Mouse (Mus musculus): ENCODE measurements around the gene Xndc1. TPM values are rescaled to one million over a fixed set of nuclear protein-coding genes. Genes with fewer than 3 reads are reported as not detected.
"Not testable (repeated sequence)": the region's sequence is repeated elsewhere in the genome, so short reads cannot be mapped to it uniquely, and the experiment has no call there.

The Xndc1 gene
- polyA plus RNA-seq, 1 experiment from 2014 or later = 40.3 TPM

GRCm38 (mm10) chr7:102042314-102042713 lies 23.0 kb upstream of the Xndc1 start:
- ATAC-seq (replicated peaks) = no peak
- WGBS = 84% methylated on average over 2 of the region's 2 CpGs

GRCm38 (mm10) chr7:102048524-102048923 lies 16.8 kb upstream of the Xndc1 start:
- not testable (repeated sequence) for H3K4me1 ChIP-seq; H3K9me3 ChIP-seq; H3K4me3 ChIP-seq; H3K27ac ChIP-seq (replicated peaks); H3K9ac ChIP-seq (replicated peaks); ATAC-seq (replicated peaks); H3K4me2 ChIP-seq (replicated peaks); H3K27me3 ChIP-seq
- peaks cover 15% of the 10 kb centered on the region; the same call in 1 of the 2 replicates for H3K36me3 ChIP-seq

More at GRCm38 (mm10) chr7:102042314-102042713, 23.0 kb upstream of the Xndc1 start:
- Histone ChIP-seq H3K9ac (replicated peaks) (no peak overlapping the region), H3K4me1 (no peaks in the 10 kb centered on the region), H3K27ac (replicated peaks) (no peak overlapping the region), H3K36me3 (peaks cover 42% of the 10 kb centered on the region), H3K9me3 (no peaks in the 10 kb centered on the region), H3K27me3 (no peaks in the 10 kb centered on the region), H3K4me3 (no peak overlapping the region), H3K4me2 (replicated peaks) (no peak overlapping the region)

DNA sequence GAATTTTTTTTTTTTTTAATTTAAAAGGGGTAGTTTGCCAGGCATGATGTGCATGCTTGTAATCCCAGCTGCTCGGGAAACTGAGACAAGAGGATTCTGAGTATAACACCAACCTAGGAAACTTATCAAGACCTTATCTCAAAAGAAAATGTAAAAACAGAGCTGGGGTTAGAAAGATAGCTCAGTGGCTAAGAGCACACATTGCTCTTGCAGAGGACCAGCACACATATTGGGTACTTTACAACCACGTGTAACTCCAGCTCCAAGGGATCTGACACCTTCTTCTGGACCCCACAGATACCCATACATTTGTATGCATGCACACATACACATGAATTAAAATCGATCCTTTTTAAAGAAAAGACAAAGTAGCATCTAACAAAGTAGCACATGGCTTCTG lies 4.0 kb upstream of the Xndc1 start:
- Histone ChIP-seq H3K27me3 (no peaks in the 10 kb centered on the region), H3K4me3 (no peak overlapping the region), H3K9ac (replicated peaks) (no peak overlapping the region), H3K9me3 (no peaks in the 10 kb centered on the region), H3K36me3 (peaks cover 21% of the 10 kb centered on the region), H3K4me1 (peaks cover 30% of the 10 kb centered on the region), H3K4me2 (replicated peaks) (no peak overlapping the region), H3K27ac (replicated peaks) (no peak overlapping the region)
- no peak for ATAC-seq (replicated peaks)
- WGBS = 93% methylated on average over 3 of the region's 3 CpGs

- H3K4me2 ChIP-seq (replicated peaks) = no peak overlapping the region
- WGBS = 80% methylated on average over 1 of the region's 1 CpGs
- peaks cover 21% of the 10 kb centered on the region for H3K36me3 ChIP-seq
- no peak for ATAC-seq (replicated peaks)
- H3K4me1 ChIP-seq = peaks cover 36% of the 10 kb centered on the region
- H3K9ac ChIP-seq (replicated peaks) = no peak overlapping the region
- H3K4me3 ChIP-seq = no peak overlapping the region
- no peak overlapping the region for H3K27ac ChIP-seq (replicated peaks)
- H3K9me3 ChIP-seq = no peaks in the 10 kb centered on the region
- no peaks in the 10 kb centered on the region for H3K27me3 ChIP-seq
Observed at GRCm38 (mm10) chr7:102062203-102062602, 3.1 kb upstream of the Xndc1 start.

- Histone ChIP-seq H3K4me2 (replicated peaks) (peak overlapping the region; percentile 55), H3K9ac (replicated peaks) (no peak overlapping the region), H3K27me3 (no peaks in the 10 kb centered on the region), H3K4me3 (peak overlapping the region; percentile 67), H3K4me1 (peaks cover 40% of the 10 kb centered on the region), H3K9me3 (no peaks in the 10 kb centered on the region), H3K36me3 (peaks cover 12% of the 10 kb centered on the region), H3K27ac (replicated peaks) (no peak overlapping the region)
- WGBS = 93% methylated on average over 9 of the region's 9 CpGs
- no peak for ATAC-seq (replicated peaks)
Observed at GRCm38 (mm10) chr7:102063891-102064290, 1.4 kb upstream of the Xndc1 start.

- H3K27me3 ChIP-seq = no peaks in the 10 kb centered on the region
- 0% methylated on average over 9 of the region's 9 CpGs for WGBS
Observed at GRCm38 (mm10) chr7:102064655-102065045, 661 bp upstream of the Xndc1 start.

GRCm38 (mm10) chr7:102066363-102066762 lies 1.1 kb downstream of the Xndc1 start:
- H3K9ac ChIP-seq (replicated peaks) = peak overlapping the region; percentile 78
- no peaks in the 10 kb centered on the region for H3K27me3 ChIP-seq
- H3K4me3 ChIP-seq = peak overlapping the region; percentile 67
- WGBS = 72% methylated on average over 6 of the region's 6 CpGs
- peaks cover 40% of the 10 kb centered on the region for H3K4me1 ChIP-seq
- H3K4me2 ChIP-seq (replicated peaks) = peak overlapping the region; percentile 55
- H3K36me3 ChIP-seq = peaks cover 10% of the 10 kb centered on the region; the same call in 1 of the 2 replicates
- no peak for ATAC-seq (replicated peaks)
- H3K9me3 ChIP-seq = no peaks in the 10 kb centered on the region
- H3K27ac ChIP-seq (replicated peaks) = no peak overlapping the region

More at GRCm38 (mm10) chr7:102064655-102065045, 661 bp upstream of the Xndc1 start:
- ATAC-seq (replicated peaks) = peak; percentile 46
- H3K4me1 ChIP-seq = peaks cover 40% of the 10 kb centered on the region
- H3K9ac ChIP-seq (replicated peaks) = peak overlapping the region; percentile 78
- H3K36me3 ChIP-seq = peaks cover 4% of the 10 kb centered on the region
- H3K27ac ChIP-seq (replicated peaks) = peak overlapping the region; percentile 91
- H3K9me3 ChIP-seq = no peaks in the 10 kb centered on the region
- H3K4me2 ChIP-seq (replicated peaks) = peak overlapping the region; percentile 55
- peak overlapping the region; percentile 67 for H3K4me3 ChIP-seq

- H3K27ac ChIP-seq (replicated peaks) = no peak overlapping the region
- H3K9ac ChIP-seq (replicated peaks) = no peak overlapping the region
- H3K4me2 ChIP-seq (replicated peaks) = no peak overlapping the region
- H3K4me3 ChIP-seq = no peak overlapping the region
- no peaks in the 10 kb centered on the region for H3K27me3 ChIP-seq
- H3K36me3 ChIP-seq = peaks cover 80% of the 10 kb centered on the region
- no peak; the same call in 1 of the 2 replicates for ATAC-seq (replicated peaks)
- no peaks in the 10 kb centered on the region for H3K4me1 ChIP-seq
- H3K9me3 ChIP-seq = no peaks in the 10 kb centered on the region
- 83% methylated on average over 7 of the region's 7 CpGs for WGBS
Observed at GRCm38 (mm10) chr7:102076714-102077296, 11.5 kb downstream of the Xndc1 start.

GRCm38 (mm10) chr7:102078517-102078916 lies 13.2 kb downstream of the Xndc1 start:
- H3K36me3 ChIP-seq = peaks cover 83% of the 10 kb centered on the region
- no peaks in the 10 kb centered on the region for H3K4me1 ChIP-seq
- ATAC-seq (replicated peaks) = no peak

GRCm38 (mm10) chr7:102080311-102080710 lies 15.0 kb downstream of the Xndc1 start:
- Histone ChIP-seq H3K9ac (replicated peaks) (no peak overlapping the region), H3K4me3 (no peak overlapping the region), H3K4me1 (no peaks in the 10 kb centered on the region), H3K27me3 (no peaks in the 10 kb centered on the region), H3K27ac (replicated peaks) (no peak overlapping the region), H3K9me3 (no peaks in the 10 kb centered on the region), H3K36me3 (peaks cover 77% of the 10 kb centered on the region), H3K4me2 (replicated peaks) (no peak overlapping the region)
- no peak for ATAC-seq (replicated peaks)
- WGBS = 91% methylated on average over 8 of the region's 8 CpGs

More at GRCm38 (mm10) chr7:102078517-102078916, 13.2 kb downstream of the Xndc1 start:
- no peaks in the 10 kb centered on the region for H3K9me3 ChIP-seq
- no peak overlapping the region for H3K27ac ChIP-seq (replicated peaks)
- no peak overlapping the region for H3K4me2 ChIP-seq (replicated peaks)
- H3K4me3 ChIP-seq = no peak overlapping the region
- H3K9ac ChIP-seq (replicated peaks) = no peak overlapping the region
- no peaks in the 10 kb centered on the region for H3K27me3 ChIP-seq
- 74% methylated on average over 7 of the region's 7 CpGs for WGBS

DNA sequence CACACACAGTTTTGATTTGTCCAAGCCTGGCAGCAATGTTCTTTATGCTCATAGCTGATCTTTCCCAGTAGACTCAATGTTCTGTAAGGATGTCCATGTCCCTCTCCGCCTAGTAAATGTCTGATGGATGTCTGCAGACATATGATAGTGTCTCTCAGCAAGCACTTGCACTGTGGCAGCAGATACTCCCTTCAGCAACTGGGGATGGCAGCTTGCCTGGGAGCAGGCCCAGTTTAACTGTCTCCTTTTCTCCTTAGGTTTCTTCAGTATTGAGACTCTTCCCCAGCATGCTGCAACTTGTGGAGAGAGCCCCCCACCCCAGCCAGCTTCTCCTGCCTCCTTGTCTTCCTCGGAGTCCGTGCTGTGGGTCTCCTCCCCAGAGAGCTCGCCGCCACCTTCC lies 16.5 kb downstream of the Xndc1 start:
- Histone ChIP-seq H3K4me3 (no peak overlapping the region), H3K27me3 (no peaks in the 10 kb centered on the region), H3K9ac (replicated peaks) (no peak overlapping the region), H3K4me2 (replicated peaks) (no peak overlapping the region), H3K27ac (replicated peaks) (no peak overlapping the region), H3K4me1 (no peaks in the 10 kb centered on the region), H3K9me3 (no peaks in the 10 kb centered on the region), H3K36me3 (peaks cover 65% of the 10 kb centered on the region)
- ATAC-seq (replicated peaks) = no peak
- 98% methylated on average over 5 of the region's 5 CpGs for WGBS

DNA sequence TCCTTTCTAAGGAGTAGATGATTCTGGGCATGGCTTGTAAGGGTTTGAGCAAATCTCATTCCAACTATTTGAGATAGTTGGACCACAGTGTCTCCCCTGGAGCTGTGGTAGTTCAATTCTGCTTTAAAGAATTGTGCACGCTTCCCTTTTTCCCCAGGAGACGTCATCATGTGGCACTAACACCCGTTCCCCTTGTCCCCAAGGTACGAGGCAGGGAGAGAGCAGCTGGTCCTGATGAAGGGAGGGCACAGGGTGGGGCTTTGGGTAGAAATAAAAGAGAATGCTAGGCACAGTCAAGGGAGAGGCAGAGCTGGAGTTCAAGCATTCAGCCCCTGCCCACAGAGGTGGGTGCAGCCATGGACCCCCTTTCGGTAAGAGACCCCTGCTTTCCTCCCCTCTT lies 17.5 kb downstream of the Xndc1 start, which contains the start of gene Trpc2:
Gene Trpc2, plus strand, starts transcription at position 301 of the 400 bp plus-strand sequence.
- Histone ChIP-seq H3K9ac (replicated peaks) (no peak within 1 kb of the TSS), H3K4me3 (no peak within 1 kb of the TSS), H3K36me3 (peaks cover 55% of the 10 kb centered on the region), H3K27ac (replicated peaks) (no peak within 1 kb of the TSS), H3K4me1 (no peaks in the 10 kb centered on the region), H3K9me3 (no peaks in the 10 kb centered on the region), H3K4me2 (replicated peaks) (no peak within 1 kb of the TSS), H3K27me3 (no peaks in the 10 kb centered on the region)
- 87% methylated on average over 5 of the region's 5 CpGs for WGBS
- no peak for ATAC-seq (replicated peaks)
